Mouse (Mus musculus): ENCODE measurements around the gene Enah. TPM values are rescaled to one million over a fixed set of nuclear protein-coding genes. Genes with fewer than 3 reads are reported as not detected.

Enah gene
- polyA plus RNA-seq, 1 experiment from 2014 or later, result 22.2 TPM

- TF ChIP-seq CTCF (IDR thresholded peaks at IDR 0.05; ENCODE audit: low read depth), result no peak
- Histone ChIP-seq H3K9ac (no peak overlapping the region), H3K9me3 (ENCODE audit: low read depth, low read length) (no peaks in the 10 kb centered on the region), H3K4me1 (ENCODE audit: insufficient read depth) (no peaks in the 10 kb centered on the region), H3K27ac (ENCODE audit: low read depth) (no peak overlapping the region), H3K4me2 (no peak overlapping the region), H3K4me3 (ENCODE audit: low read depth, low read length) (no peak overlapping the region), H3K36me3 (ENCODE audit: insufficient read depth) (no peaks in the 10 kb centered on the region), H3K27me3 (ENCODE audit: insufficient read depth, low read length) (no peaks in the 10 kb centered on the region)
- no peak for ATAC-seq (ENCODE audit: insufficient read depth)
- 48% methylated on average over 2 of the region's 2 CpGs for WGBS
- DNase-seq, result no peak
Observed at GRCm38 (mm10) chr1:181987226-181987625, 32.6 kb downstream of the Enah start.

DNA sequence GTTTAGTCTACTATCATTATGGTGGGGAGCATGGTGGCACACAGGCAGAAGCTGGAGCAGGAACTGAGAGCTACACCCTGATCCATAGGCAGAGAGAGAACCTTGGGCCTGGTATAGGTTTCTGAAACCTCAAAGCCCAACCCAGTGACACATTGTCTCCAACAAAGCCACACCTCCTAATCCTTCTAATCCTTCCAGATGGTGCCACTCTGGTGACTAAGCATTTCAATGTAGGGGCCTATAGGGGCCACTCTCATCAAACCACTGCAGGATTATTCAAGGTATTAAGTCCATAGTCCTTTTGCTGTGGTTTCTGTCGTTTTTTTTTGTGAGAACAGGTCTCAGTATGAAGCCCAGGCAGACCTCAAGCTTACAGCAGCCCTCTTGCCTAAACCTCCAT is 33.9 kb downstream of the Enah start:
- ATAC-seq (ENCODE audit: insufficient read depth) (no peak), DNase-seq (no peak)
- no peak overlapping the region for H3K4me2 ChIP-seq
- no peak for TF ChIP-seq CTCF (IDR thresholded peaks at IDR 0.05; ENCODE audit: low read depth)
- H3K4me1 ChIP-seq (ENCODE audit: insufficient read depth), result no peaks in the 10 kb centered on the region
- no peak overlapping the region for H3K4me3 ChIP-seq (ENCODE audit: low read depth, low read length)
- WGBS, result 77% methylated on average over 1 of the region's 1 CpGs
- H3K36me3 ChIP-seq (ENCODE audit: insufficient read depth), result no peaks in the 10 kb centered on the region
- no peaks in the 10 kb centered on the region for H3K9me3 ChIP-seq (ENCODE audit: low read depth, low read length)
- no peak overlapping the region for H3K27ac ChIP-seq (ENCODE audit: low read depth)
- no peak overlapping the region for H3K9ac ChIP-seq
- H3K27me3 ChIP-seq (ENCODE audit: insufficient read depth, low read length), result no peaks in the 10 kb centered on the region

- no peak overlapping the region for H3K4me2 ChIP-seq
- no peaks in the 10 kb centered on the region for H3K9me3 ChIP-seq (ENCODE audit: low read depth, low read length)
- no peak for TF ChIP-seq CTCF (IDR thresholded peaks at IDR 0.05; ENCODE audit: low read depth)
- H3K9ac ChIP-seq, result no peak overlapping the region
- H3K27ac ChIP-seq (ENCODE audit: low read depth), result no peak overlapping the region
- H3K4me3 ChIP-seq (ENCODE audit: low read depth, low read length), result no peak overlapping the region
- no peaks in the 10 kb centered on the region for H3K4me1 ChIP-seq (ENCODE audit: insufficient read depth)
- no peaks in the 10 kb centered on the region for H3K36me3 ChIP-seq (ENCODE audit: insufficient read depth)
- ATAC-seq (ENCODE audit: insufficient read depth) (no peak), DNase-seq (no peak)
- 91% methylated on average over 2 of the region's 2 CpGs for WGBS
- no peaks in the 10 kb centered on the region for H3K27me3 ChIP-seq (ENCODE audit: insufficient read depth, low read length)
Observed at GRCm38 (mm10) chr1:181984811-181985210, 35.0 kb downstream of the Enah start.

- H3K4me1 ChIP-seq (ENCODE audit: insufficient read depth), result 0 out of 2 replicates have a peak, but pooled peaks cover 2% of the 10 kb centered on the region
- WGBS, result 91% methylated on average over 14 of the region's 14 CpGs
Observed at GRCm38 (mm10) chr1:181980017-181980719, 39.6 kb downstream of the Enah start.

GRCm38 (mm10) chr1:181975510-181975909 is 44.3 kb downstream of the Enah start:
- DNase-seq (no peak), ATAC-seq (ENCODE audit: insufficient read depth) (no peak; the same call in 1 of the 2 replicates)
- no peaks in the 10 kb centered on the region for H3K27me3 ChIP-seq (ENCODE audit: insufficient read depth, low read length)
- peaks cover 3% of the 10 kb centered on the region; the same call in 1 of the 2 replicates for H3K4me1 ChIP-seq (ENCODE audit: insufficient read depth)
- 76% methylated on average over 3 of the region's 3 CpGs for WGBS
- TF ChIP-seq CTCF (IDR thresholded peaks at IDR 0.05; ENCODE audit: low read depth), result no peak
- H3K36me3 ChIP-seq (ENCODE audit: insufficient read depth), result no peaks in the 10 kb centered on the region
- H3K4me3 ChIP-seq (ENCODE audit: low read depth, low read length), result no peak overlapping the region
- H3K4me2 ChIP-seq, result no peak overlapping the region
- no peaks in the 10 kb centered on the region for H3K9me3 ChIP-seq (ENCODE audit: low read depth, low read length)
- H3K27ac ChIP-seq (ENCODE audit: low read depth), result no peak overlapping the region
- no peak overlapping the region for H3K9ac ChIP-seq

More at GRCm38 (mm10) chr1:181980017-181980719, 39.6 kb downstream of the Enah start:
- no peak overlapping the region for H3K27ac ChIP-seq (ENCODE audit: low read depth)
- no peaks in the 10 kb centered on the region for H3K27me3 ChIP-seq (ENCODE audit: insufficient read depth, low read length)
- H3K4me2 ChIP-seq, result no peak overlapping the region
- H3K9ac ChIP-seq, result no peak overlapping the region
- no peak overlapping the region for H3K4me3 ChIP-seq (ENCODE audit: low read depth, low read length)
- no peak for TF ChIP-seq CTCF (IDR thresholded peaks at IDR 0.05; ENCODE audit: low read depth)
- DNase-seq (no peak), ATAC-seq (ENCODE audit: insufficient read depth) (no peak)
- H3K36me3 ChIP-seq (ENCODE audit: insufficient read depth), result no peaks in the 10 kb centered on the region
- H3K9me3 ChIP-seq (ENCODE audit: low read depth, low read length), result no peaks in the 10 kb centered on the region

- no peak overlapping the region for H3K4me3 ChIP-seq (ENCODE audit: low read depth, low read length)
- peak; percentile 80 for DNase-seq
- H3K36me3 ChIP-seq (ENCODE audit: insufficient read depth), result no peaks in the 10 kb centered on the region
- H3K4me2 ChIP-seq, result no peak overlapping the region
- H3K9ac ChIP-seq, result no peak overlapping the region
- no peak for TF ChIP-seq CTCF (IDR thresholded peaks at IDR 0.05; ENCODE audit: low read depth)
- no peak overlapping the region for H3K27ac ChIP-seq (ENCODE audit: low read depth)
- no peaks in the 10 kb centered on the region for H3K9me3 ChIP-seq (ENCODE audit: low read depth, low read length)
- no peaks in the 10 kb centered on the region for H3K27me3 ChIP-seq (ENCODE audit: insufficient read depth, low read length)
- no peak for ATAC-seq (ENCODE audit: insufficient read depth)
- H3K4me1 ChIP-seq (ENCODE audit: insufficient read depth), result peaks cover 3% of the 10 kb centered on the region; the same call in 1 of the 2 replicates
Observed at GRCm38 (mm10) chr1:181974897-181975296, 44.9 kb downstream of the Enah start.

GRCm38 (mm10) chr1:181965277-181965676 is 54.5 kb downstream of the Enah start:
- Histone ChIP-seq H3K4me2 (no peak overlapping the region), H3K4me1 (ENCODE audit: insufficient read depth) (no peaks in the 10 kb centered on the region), H3K27me3 (ENCODE audit: insufficient read depth, low read length) (no peaks in the 10 kb centered on the region), H3K9ac (no peak overlapping the region), H3K4me3 (ENCODE audit: low read depth, low read length) (no peak overlapping the region), H3K27ac (ENCODE audit: low read depth) (no peak overlapping the region), H3K9me3 (ENCODE audit: low read depth, low read length) (no peaks in the 10 kb centered on the region), H3K36me3 (ENCODE audit: insufficient read depth) (no peaks in the 10 kb centered on the region)
- peak; percentile 87 for DNase-seq
- no peak for ATAC-seq (ENCODE audit: insufficient read depth)
- 43% methylated on average over 1 of the region's 1 CpGs for WGBS
- no peak for TF ChIP-seq CTCF (IDR thresholded peaks at IDR 0.05; ENCODE audit: low read depth)
